Mouse (Mus musculus): ENCODE measurements at regions not wholly inside any gene's neighbourhood (a gene's known extent, or its start where the extent isn't known, plus 50 kb on each side); places are given as distances from the start of the nearest gene placed in this dataset.
A peak's percentile ranks its signal among the peaks of the same experiment; 100 is the strongest.

DNA sequence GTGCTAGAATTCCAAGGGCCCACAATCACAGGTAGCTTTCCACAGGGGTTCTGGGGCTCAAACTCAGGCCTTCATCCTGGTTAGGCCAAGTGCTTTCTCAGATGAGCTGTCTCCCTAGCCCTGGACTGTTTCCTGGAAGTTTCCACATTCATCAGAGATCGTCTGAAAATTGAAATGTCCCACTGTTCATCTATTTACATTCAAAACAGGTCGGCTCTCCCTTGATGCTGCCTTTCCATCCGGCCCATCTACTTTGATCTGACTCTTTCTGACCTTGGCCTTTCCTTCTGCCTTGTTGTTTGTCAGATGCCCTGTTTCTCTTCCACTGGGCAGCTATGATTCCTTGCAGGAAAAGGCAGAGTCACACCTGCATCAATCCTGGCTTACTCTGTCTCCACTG is 150.2 kb upstream of the Nr2f2 start:
- DNase-seq: no peak
- intact Hi-C loops (cut with DNase I; ENCODE audit: low total_unique reads): no loop called here

DNA sequence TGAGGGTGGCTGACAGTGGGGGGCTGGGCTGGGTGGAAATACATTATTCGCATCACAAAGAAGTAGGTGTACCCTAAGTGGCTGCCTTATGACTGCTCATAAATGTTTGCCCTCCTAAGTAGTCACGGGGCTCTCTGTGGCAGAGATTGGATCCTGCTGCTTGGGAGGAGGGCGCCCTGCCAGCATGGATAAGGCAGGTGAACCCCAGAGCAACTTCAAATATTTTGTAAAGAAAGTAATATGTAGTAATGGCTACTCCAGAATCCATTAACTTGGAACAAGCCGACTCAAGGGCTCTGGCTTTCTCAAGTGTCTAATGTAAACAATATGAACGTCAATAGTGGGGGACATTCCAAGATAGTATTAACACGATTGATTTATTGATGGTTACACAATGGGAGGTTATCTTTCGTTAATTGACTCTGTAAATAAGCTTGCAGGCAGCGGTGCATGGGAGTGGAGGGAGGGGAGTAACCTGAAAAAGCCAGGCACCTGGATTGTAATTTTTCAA is 148.9 kb upstream of the Nr2f2 start:
- intact Hi-C loops (cut with DNase I; ENCODE audit: low total_unique reads): no loop called here

DNA sequence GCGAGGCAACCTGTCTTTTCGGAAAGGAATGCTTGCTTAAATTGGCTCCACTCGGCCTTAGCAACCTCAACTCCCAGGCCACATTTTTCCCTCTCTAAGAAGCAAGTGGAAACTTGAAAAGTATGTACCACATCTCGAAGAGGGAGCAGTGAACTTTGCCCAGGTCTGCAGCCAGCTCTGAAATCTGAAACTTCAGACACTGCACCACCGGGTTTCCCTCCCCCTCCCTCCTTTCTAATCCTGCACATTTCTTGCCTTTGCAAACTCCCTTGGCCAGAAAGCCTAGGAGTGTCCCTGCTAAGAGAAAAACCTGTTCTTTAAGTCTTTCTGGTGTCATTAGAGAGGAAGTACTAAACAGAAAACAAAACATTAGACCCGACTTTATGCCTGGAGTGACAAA is 148.1 kb upstream of the Nr2f2 start:
- intact Hi-C loops (cut with DNase I; ENCODE audit: low total_unique reads): no loop called here
- peak; percentile 24 for DNase-seq

More for the DNA sequence above, 148.9 kb upstream of the Nr2f2 start:
- DNase-seq: no peak

DNA sequence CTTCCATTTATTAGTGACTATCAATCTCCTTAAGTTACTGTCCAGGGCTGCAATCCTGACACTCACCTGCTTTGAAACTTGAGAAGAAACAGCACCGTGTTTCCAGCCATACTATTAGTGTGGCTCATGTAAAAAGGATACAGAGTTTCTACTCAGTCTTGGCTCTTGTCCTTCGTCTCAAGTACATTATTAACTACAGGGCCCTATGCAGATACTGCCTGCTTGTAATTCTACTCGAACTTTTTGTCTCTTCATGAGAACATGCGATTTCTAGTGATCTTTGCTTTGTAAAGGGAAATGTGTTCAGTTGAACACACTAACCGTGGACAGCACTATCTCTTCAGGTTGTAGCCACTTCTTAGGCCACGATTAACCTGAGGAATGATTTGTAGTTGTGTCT is 145.8 kb upstream of the Nr2f2 start:
- intact Hi-C loops (cut with DNase I; ENCODE audit: low total_unique reads): no loop called here
- no peak for DNase-seq

DNA sequence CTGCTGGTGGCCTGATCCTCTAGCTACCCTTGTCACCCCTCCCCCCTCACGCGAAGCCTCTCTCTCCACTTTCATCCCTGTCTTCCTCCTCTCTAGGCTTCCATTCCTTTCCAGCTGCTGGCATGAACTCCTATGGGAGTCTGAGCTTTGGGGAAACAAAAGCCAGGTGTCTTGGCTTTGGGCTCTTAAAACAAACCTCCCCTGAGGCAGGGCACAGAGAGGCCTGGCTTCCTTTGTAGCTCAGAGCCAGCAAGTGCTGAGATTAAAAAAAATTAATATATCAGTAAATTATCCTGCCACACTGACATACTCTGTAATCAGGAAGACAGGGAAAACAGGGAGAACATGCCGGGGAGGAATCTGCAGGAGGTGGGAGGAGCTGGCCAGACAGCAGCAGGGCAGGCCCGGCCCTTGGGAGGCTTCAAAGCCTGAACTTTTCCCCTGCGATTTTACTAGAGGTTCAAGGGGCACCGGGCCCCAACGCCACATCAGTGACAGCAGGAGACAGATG is 139.2 kb upstream of the Nr2f2 start:
- DNase-seq: no peak
- intact Hi-C loops (cut with DNase I; ENCODE audit: low total_unique reads): no loop called here

DNA sequence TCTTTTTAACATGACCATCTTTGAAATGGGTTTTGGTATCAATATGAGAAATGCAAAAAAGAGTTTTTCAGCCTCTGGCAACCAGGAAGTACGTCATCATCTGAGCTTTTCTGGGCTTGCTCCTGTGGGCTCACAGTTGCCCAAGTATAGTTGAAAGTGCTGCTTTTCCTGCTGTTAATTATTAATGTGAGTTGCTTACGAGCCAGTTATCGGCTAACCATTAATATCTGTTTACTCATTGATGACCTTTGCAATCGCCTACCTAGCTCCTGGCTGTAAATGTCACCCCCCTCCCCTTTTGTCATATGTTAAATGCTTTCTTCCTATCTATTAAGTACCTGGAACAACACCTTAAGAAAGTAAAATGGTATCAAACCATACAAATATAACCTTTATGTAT is 135.3 kb upstream of the Nr2f2 start:
- no peak for DNase-seq
- intact Hi-C loops (cut with DNase I; ENCODE audit: low total_unique reads): no loop called here

DNA sequence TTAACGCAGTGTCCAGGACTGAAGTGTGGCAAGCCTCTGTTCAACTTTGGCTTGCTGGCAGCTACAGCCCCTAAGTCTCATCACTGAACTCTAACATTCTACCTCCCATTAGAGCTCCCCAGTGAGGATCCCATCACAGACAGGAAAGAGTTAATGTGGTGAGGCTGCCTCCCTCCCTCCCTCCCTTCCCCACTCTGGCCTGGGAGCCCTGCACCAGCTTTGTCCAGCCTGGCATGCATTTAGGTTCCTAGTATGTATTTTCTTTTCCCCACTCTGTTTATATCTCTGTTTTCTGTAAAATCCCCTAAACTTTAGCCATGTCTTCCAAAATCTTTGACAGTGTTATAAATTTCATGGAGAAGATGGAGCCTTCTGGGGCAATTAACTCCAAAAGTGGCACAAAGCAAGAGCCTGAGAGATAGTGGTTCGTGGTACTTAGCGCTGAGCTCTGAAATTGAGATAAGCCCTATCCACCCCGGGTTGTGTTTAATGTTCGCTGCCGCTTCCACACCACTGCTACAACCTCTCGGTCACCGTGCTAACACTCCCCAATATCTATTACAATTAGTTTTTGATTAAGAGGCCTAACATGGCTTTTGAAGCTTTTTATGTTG is 130.1 kb upstream of the Nr2f2 start:
- intact Hi-C loops (cut with DNase I; ENCODE audit: low total_unique reads): no loop called here

DNA sequence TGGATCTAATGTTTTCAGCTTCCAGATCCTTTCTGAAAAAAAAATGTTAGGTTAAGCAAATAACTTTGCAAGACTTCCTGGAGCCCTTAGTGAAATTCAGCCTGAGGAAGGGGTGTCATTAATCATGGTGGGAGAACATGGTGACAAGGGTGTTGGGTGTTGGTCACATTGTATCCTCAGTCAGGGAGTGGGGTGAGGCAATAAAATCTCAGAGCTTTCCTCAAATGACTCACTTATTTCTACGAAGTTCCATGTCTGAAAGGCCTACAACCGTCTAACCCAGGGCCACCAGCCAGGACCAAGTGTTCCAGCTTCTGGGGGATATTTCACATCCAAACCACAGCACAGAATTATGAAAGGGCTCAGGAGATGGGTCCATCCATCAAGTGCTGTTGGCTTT is 117.7 kb upstream of the Nr2f2 start:
- DNase-seq: no peak
- intact Hi-C loops (cut with DNase I; ENCODE audit: low total_unique reads): no loop called here

More for the DNA sequence above, 130.1 kb upstream of the Nr2f2 start:
- no peak for DNase-seq

DNA sequence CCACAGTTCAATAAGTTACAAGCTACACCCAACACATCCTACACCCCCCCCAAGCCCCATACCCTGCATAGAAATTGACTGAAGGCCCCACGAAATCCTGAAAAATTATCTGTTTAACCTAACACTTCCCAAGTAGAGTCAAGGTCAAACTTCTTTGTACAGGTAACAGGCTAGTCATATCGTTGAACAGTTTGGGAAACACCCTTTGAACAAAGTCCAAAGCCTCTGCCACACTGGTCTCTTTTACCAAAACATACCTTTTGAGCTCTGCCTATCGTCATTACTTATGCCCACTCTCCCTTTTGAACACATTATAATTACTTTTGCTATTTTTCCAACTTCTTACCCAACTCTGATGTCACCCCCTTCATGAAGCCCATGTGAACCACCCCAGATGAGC is 117.0 kb upstream of the Nr2f2 start:
- intact Hi-C loops (cut with DNase I; ENCODE audit: low total_unique reads): no loop called here
- no peak for DNase-seq

DNA sequence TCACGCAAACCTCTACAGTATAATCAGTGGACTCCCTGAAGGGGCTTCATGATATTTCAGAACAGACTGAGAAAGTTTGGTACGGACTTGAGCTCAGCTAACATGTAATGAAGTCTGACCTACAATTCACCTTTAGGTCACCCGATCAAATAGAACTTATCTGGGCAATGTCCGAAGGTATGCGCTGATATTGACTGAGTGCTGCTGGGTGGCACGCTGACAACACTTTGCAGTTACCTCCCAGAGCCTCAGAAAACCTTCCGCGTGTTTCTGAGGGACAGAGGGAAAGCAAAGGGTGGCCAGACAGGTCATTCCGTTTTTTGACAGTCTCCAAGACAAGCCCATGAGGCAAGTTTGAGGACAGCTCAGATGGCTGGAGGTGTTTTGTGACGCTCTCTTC is 115.3 kb upstream of the Nr2f2 start:
- no peak for DNase-seq
- intact Hi-C loops (cut with DNase I; ENCODE audit: low total_unique reads): no loop called here

DNA sequence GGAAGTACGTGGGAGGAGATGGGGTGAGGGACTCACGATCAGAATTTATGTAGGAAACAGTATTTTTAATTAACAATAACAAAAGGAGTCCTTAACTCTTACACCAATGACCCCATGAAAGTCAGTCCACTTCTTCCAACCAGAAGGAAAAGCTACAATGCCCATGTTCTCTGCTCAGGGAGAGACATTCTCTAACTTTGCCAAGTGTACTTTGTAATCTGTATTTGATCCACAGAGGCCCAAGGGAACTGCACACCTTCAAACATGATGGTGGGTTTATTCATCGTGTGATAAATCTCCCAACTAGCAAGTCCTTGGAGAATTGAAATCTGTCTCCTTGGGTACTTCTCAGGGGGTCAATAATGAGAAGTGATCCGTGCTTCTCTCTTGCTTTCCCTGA is 106.3 kb upstream of the Nr2f2 start:
- intact Hi-C loops (cut with DNase I; ENCODE audit: low total_unique reads): no loop called here

DNA sequence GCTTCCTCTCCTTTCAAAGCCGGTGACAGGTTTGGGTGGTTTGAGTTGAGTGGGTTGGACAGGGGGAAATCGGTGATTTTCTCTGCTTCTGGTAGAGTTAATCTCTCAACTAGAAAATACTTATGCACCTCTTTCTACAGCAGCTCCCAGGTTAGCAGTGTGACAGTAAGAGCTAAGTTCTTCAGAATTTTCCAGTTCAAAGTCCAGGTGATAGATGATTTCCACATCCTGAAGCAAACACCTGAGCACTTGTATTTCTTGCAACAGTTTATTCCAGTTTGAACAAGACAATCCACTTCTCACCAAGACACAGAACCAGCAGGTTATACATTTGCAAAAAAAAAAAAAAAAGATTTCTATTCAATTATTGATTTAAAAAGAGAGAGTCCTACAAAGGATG is 104.0 kb upstream of the Nr2f2 start:
- DNase-seq: no peak
- intact Hi-C loops (cut with DNase I; ENCODE audit: low total_unique reads): no loop called here

More for the DNA sequence above, 106.3 kb upstream of the Nr2f2 start:
- no peak for DNase-seq

DNA sequence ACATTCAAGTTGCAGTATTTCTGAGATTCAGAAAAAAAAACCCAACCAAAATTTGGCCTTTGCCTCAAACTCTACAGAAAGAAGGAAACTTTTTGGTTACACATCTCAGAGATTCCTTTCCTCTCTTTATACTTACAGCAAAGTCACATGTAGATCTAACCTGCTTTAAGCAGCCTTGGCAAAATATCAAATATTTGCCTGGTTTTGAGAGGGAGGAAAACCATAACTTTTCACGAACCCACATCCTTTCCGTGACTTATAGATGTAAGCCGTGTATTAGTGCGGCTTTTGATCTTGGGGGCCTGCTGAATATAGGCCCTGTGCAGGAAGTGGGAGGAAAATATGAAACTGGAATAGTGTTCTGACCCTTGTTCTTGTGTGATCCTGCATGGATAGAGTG is 95.6 kb upstream of the Nr2f2 start:
- intact Hi-C loops (cut with DNase I; ENCODE audit: low total_unique reads): no loop called here
- DNase-seq: no peak

DNA sequence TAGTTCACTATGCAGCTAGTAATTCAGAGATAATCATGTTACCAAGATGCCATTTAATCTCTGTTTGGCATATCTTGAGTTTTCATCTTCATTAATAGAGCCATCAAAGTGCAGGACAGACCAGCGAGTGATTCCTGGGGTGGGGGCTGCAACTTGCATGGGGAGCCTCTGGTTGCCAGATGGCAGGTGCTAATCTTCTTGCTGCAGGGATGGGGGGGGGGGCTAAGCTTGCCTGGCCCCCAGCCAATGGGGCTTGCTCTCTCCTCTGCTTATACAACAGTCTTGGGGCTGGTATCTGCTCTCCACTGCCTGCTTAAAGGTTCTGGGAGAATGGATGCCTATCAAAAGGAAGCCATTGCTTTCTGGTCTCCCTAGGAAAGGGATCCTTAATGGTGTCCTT is 88.0 kb upstream of the Nr2f2 start:
- DNase-seq: no peak
- intact Hi-C loops (cut with DNase I; ENCODE audit: low total_unique reads): no loop called here

DNA sequence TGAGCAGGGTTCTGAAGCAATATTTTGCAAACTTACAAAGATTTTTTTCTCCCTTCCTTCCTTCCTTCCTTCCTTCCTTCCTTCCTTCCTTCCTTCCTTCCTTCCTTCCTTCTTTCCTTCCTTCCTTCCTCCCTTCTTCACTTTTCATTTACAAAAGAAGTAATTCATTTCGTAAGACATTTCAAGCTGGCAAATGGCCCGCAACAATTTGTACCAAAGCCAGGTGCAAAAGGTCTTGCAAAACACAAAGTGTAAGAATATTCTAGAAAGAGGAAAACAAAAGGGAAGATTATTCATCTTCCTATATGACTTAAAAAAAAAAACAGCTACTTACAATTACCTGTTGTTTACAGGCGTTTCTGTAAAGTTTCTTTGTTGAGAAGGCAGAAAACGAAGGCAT is 86.3 kb upstream of the Nr2f2 start:
- intact Hi-C loops (cut with DNase I; ENCODE audit: low total_unique reads): no loop called here
- DNase-seq: no peak

DNA sequence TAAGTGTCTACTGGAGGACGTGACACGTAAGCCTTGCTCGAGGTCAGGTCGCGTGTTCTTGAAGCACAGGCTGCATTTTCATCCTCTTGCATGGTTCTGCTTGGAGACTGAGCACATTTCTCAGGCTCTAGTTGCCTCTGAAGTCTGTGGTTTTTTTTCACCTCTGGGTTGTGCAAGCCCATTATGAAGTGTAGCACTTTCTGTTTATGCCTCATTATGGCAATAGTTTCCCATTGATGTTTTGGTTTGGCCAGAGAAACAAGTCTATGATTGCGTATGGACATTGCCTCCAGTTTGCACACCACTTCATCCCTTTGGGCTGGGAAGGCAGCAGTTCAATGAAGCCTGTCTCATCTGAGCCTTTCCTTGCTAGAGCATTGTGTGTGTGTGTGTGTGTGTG is 72.4 kb upstream of the Nr2f2 start:
- intact Hi-C loops (cut with DNase I; ENCODE audit: low total_unique reads): no loop called here

DNA sequence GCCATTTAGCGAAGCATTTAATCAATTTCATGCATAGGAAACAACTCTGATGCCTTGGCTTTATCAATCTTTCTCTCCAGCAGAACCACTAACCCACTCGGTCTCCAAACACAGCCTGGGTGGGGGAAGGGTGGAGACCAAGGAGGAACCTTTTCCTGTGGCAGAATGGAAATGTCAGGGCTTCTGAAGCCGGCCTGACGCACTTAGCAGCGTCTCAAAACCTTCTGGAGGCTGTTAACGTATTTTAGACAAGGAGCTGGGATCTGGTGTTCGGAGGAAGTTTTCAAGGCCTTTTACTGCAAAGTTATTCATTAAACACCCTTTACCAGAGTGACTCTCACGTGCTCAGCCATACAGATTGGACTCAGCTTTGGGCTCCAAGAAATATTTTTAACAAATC is 67.3 kb upstream of the Nr2f2 start:
- intact Hi-C loops (cut with DNase I; ENCODE audit: low total_unique reads): no loop called here
- DNase-seq: no peak

More for the DNA sequence above, 72.4 kb upstream of the Nr2f2 start:
- DNase-seq: no peak

DNA sequence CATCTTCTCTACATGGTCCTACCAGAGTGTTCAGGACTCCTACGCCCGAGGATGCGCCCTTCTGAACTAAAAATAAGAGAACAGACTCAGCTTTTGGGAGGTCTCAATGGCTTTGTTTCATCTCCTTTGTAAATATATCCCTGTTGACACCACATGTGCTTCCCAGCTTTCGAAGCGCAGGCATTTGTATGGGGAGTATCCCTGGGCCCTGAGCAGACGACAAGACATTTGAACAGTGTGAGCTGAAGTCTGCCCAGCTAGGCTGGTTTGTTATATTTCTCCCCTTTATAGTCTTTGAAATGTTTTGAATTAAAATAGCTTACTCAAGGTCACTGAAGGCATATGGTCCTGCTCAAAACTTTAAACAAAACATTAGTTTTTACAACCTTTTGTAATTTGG is 66.8 kb upstream of the Nr2f2 start:
- no peak for DNase-seq
- intact Hi-C loops (cut with DNase I; ENCODE audit: low total_unique reads): no loop called here

DNA sequence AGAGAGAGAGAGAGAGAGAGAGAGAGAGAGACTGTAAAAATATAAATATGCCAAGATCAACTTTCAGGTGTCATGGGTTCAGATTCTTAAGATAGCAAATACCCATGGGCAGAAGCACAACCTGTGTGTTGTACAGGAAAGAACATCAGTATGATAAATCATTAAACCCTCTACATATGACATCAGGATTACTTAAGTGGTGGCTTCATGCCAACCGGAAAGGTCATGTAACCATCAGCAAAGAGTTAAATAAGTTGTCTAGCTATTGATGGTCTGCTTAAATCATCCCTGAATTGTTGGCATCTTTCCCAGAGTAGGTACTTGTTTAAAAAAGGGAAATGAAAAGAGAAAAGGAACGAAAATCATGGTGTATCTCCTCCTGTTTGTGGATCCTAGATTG is 65.2 kb upstream of the Nr2f2 start:
- intact Hi-C loops (cut with DNase I; ENCODE audit: low total_unique reads): no loop called here
- no peak for DNase-seq

DNA sequence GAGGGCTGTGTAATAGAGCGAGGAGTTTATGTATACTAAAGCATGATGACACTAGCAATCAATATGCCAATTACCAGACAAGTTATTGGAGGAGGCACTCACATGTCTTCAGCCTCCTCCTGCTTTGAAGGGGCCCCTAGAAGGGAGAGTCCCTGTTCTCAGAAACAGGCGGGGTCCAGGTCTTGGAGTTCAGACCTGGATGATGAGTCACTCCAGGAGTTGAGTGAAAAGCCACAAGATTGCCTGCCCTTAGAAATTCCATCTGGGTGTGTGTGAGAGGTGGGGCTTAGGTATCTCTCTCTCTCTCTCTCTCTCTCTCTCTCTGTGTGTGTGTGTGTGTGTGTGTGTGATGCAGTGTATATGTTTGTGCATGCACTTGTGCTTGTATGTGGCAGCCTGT is 62.8 kb upstream of the Nr2f2 start:
- intact Hi-C loops (cut with DNase I; ENCODE audit: low total_unique reads): no loop called here
- no peak for DNase-seq

DNA sequence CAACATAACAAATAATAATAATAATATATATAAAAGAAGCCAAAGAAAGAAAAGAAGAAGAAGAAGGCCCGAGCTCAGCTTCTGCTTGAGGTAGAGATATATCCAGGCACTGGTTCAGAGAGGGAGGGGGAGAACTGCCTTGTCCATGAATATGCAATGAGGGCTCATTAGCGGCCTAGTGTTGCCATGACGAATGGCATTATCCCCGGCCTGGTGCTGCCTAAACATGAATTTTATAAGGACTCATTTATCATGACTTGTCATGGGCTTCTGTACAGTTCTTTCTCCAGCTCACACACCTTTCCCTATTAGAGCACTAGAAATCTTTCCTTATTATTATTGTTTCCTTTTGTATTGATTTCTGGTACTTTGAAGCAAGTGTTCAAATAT is 57.7 kb upstream of the Nr2f2 start:
- DNase-seq: no peak
- intact Hi-C loops (cut with DNase I; ENCODE audit: low total_unique reads): no loop called here

All from gastrocnemius, postnatal 14 days (tissue).